Mouse (Mus musculus) bone marrow, adult 2 months (tissue): ENCODE measurements at regions not wholly inside any gene's neighbourhood (a gene's known extent, or its start where the extent isn't known, plus 50 kb on each side); places are given as distances from the start of the nearest gene placed in this dataset.

ENCODE experiments used
- CTCF ChIP-seq: fragments of 200-500 bp; IDR thresholded peaks from 2 replicates; pipeline ENCODE4 v1.5.1; 2011; ENCODE audit warnings: low read length, control low read depth; ENCODE audit not compliant: control insufficient read depth, insufficient read depth
- POLR2A ChIP-seq: fragments of 200-500 bp; IDR thresholded peaks from 2 replicates; pipeline ENCODE4 v1.6.1; 2011; ENCODE audit warnings: low read depth, mild to moderate bottlenecking, control low read depth, low read length, borderline replicate concordance; ENCODE audit not compliant: control insufficient read depth

DNA sequence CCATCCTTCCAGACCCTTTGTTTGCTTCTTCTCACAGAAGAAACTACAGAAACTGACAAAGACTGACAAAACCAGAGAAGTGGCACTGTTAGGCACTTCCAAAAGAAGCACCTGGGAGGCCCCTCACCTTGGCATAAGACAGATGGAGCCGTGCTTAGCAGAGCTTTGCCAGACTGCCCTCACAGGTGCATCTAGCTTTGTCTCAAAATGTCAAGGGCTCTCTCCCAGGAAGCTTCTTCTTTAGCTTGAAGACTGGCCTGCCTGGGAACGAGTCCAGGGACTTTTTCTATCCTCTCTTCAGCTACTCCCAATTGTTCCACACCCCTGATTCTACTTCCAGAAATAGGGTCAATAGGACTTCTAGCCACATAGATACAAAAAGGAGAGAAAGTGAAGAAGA is 219.4 kb downstream of the Dad1 start:
- TF ChIP-seq CTCF (no peak), POLR2A (no peak)
